Mouse (Mus musculus): Measurements from ENCODE around the gene Ugt2b5. TPM values are rescaled to one million over a fixed set of nuclear protein-coding genes. Genes with fewer than 3 reads are reported as not detected.

Gene Ugt2b5
- polyA plus RNA-seq, 1 experiment from 2014 or later: not detected

Other genes with a start within 250 kb of the Ugt2b5 start
- gene Ugt2b34, start 233.4 kb downstream of the Ugt2b5 start, polyA plus RNA-seq (2015; fragmentation: Nextera tagmentation; extraction: Ambion mirVana): 0.05 and 0.47 TPM in 2 replicates
- not detected in 2 replicates for gene Ugt2b1, start 213.8 kb downstream of the Ugt2b5 start, polyA plus RNA-seq (2015; fragmentation: Nextera tagmentation; extraction: Ambion mirVana)
- gene Ugt2b35, start 139.5 kb downstream of the Ugt2b5 start, polyA plus RNA-seq (2015; fragmentation: Nextera tagmentation; extraction: Ambion mirVana): not detected in 2 replicates
- 0.10 and 0.22 TPM in 2 replicates for gene Ugt2b36, start 47.8 kb downstream of the Ugt2b5 start, polyA plus RNA-seq (2015; fragmentation: Nextera tagmentation; extraction: Ambion mirVana)
- gene Ugt2b37, start 114.5 kb upstream of the Ugt2b5 start, polyA plus RNA-seq (2015; fragmentation: Nextera tagmentation; extraction: Ambion mirVana): not detected in 2 replicates
- not detected in 2 replicates for gene Ugt2a3, start 196.9 kb upstream of the Ugt2b5 start, polyA plus RNA-seq (2015; fragmentation: Nextera tagmentation; extraction: Ambion mirVana)

Data from heart, embryonic 15.5 days (tissue).